Comparison of ENCODE assay signal across 23 mouse cellular contexts in genomic region chr5:142709436-142709835, GRCm38 (mm10). TPM values are rescaled to one million over a fixed set of nuclear protein-coding genes. Genes with fewer than 3 reads are reported as not detected.
DNase-seq lines count a peak whose midpoint lies in the region; ATAC-seq and TF ChIP-seq lines count a peak whose summit lies in the region.
"Had no signal": no experiment of that assay in that cellular context is flagged by ENCODE, and none has a peak within 500 bp of the region (broad histone marks: within the 10 kb centered on the region; RNA-seq: fewer than 3 reads in every experiment).

No protein-coding gene starts in this region.

- no peak overlapping the region for H3K4me3 ChIP-seq in lung, embryonic 16.5 days (ENCODE audit: low read length)
- H3K4me3 ChIP-seq in lung, postnatal 0 days (ENCODE audit: low read depth, low read length): no peak overlapping the region
- no peak overlapping the region for H3K4me3 ChIP-seq in CH12.LX (replicated peaks in 1 of 3; ENCODE audit: low read depth in 2 of 3, low read length in 2 of 3, poor library complexity in 1 of 3)

- no peak overlapping the region for H3K9ac ChIP-seq in lung, embryonic 16.5 days (ENCODE audit: low read length)
- no peak overlapping the region for H3K9ac ChIP-seq in lung, postnatal 0 days (replicated peaks; ENCODE audit: low read depth)
- no peak overlapping the region for H3K9ac ChIP-seq in CH12.LX (ENCODE audit: insufficient read depth, low read depth)

- H3K27ac ChIP-seq in lung, embryonic 16.5 days (ENCODE audit: low read length): no peak overlapping the region
- no peak overlapping the region for H3K27ac ChIP-seq in lung, postnatal 0 days (ENCODE audit: low read length)
- H3K27ac ChIP-seq in CH12.LX (ENCODE audit: insufficient read depth, low read depth): no peak overlapping the region

- no peaks in the 10 kb centered on the region for H3K27me3 ChIP-seq in lung, embryonic 16.5 days (ENCODE audit: control insufficient read depth, insufficient read depth, low read depth, low read length)
- H3K27me3 ChIP-seq in lung, postnatal 0 days (replicated peaks; ENCODE audit: insufficient read depth, low read length): no peaks in the 10 kb centered on the region
- H3K27me3 ChIP-seq in CH12.LX (replicated peaks): peaks cover 38% of the 10 kb centered on the region
- H3K27me3 ChIP-seq: Patski had no signal

- 0 out of 2 replicates have a peak, but pooled peaks have one; percentile 17 for ATAC-seq in lung, embryonic 16.5 days (ENCODE audit: low read depth)
- ATAC-seq in lung, postnatal 0 days: peak; percentile 56
- ATAC-seq: activated CD4-positive, CD25-positive, alpha-beta regulatory T cell, adult 4 months; CD4-positive, CD25-positive, alpha-beta regulatory T cell, adult 4 months; Patski had no signal

- no peak for TF ChIP-seq RAD21 in CH12.LX (IDR thresholded peaks at IDR 0.05; ENCODE audit: low read depth, low read length)

- H3K9me3 ChIP-seq in lung, embryonic 16.5 days (ENCODE audit: control insufficient read depth, low read length): no peaks in the 10 kb centered on the region
- no peaks in the 10 kb centered on the region for H3K9me3 ChIP-seq in lung, postnatal 0 days (ENCODE audit: low read length)
- peaks cover 16% of the 10 kb centered on the region for H3K9me3 ChIP-seq in CH12.LX (replicated peaks; ENCODE audit: low read length)

- dilution Hi-C loops in CH12.LX (cut with MboI; ENCODE audit: extremely low pct_ligation_motif_present, extremely low pct_unique_long_range_greater_than_20kb, low sequenced_read_pairs): no loop called here

- no peak for TF ChIP-seq CTCF in lung, postnatal 0 days (IDR thresholded peaks at IDR 0.05)
- TF ChIP-seq CTCF in CH12.LX (conservative IDR thresholded peaks at IDR 0.05 in 1 of 2, IDR thresholded peaks at IDR 0.05 in 1 of 2; ENCODE audit: low read depth in 2 of 2, low read length in 2 of 2): no peak

- peak; percentile 76 for DNase-seq in heart, adult 11 months
- DNase-seq in heart, postnatal 4 days: no peak
- no peak for DNase-seq in lung, postnatal 14 days
- DNase-seq in lung, postnatal 0 days (ENCODE audit: low spot score): peak; percentile 33
- DNase-seq in lung, adult 18-20 months: no peak
- no peak for DNase-seq in CH12.LX (ENCODE audit: extremely low read depth)
- no peak for DNase-seq in left cerebral cortex, postnatal 36 days (ENCODE audit: low spot score in 2 of 2)
- DNase-seq: adrenal gland, adult 2 months; adrenal gland, adult 8-10 months; adrenal gland, postnatal 10 days; adrenal gland, postnatal 14 days; adrenal gland, postnatal 25 days; adrenal gland, postnatal 36 days; B cell, adult 2 months; cerebellum, adult 11 months; cerebellum, adult 11-12 months; cerebellum, adult 18-20 months had no signal

- WGBS in lung, embryonic 16.5 days: 67% methylated on average over 7 of the region's 7 CpGs
- WGBS in lung, postnatal 0 days: 45% methylated on average over 7 of the region's 7 CpGs

- H3K4me2 ChIP-seq in lung, embryonic 16.5 days (ENCODE audit: low read depth, low read length): no peak overlapping the region
- no peak overlapping the region for H3K4me2 ChIP-seq in lung, postnatal 0 days (replicated peaks; ENCODE audit: low read depth, low read length)
- no peak overlapping the region for H3K4me2 ChIP-seq in CH12.LX (ENCODE audit: insufficient read depth, low read depth, poor library complexity, severe bottlenecking)

- in situ Hi-C loops in CH12.LX (cut with MboI; ENCODE audit: low pct_ligation_motif_present, low pct_unique_long_range_greater_than_20kb, low sequenced_read_pairs): loop anchor here (25.0 kb wide), 1 partner anchor 122 kb away; no protein-coding TSS in a partner anchor

- no peak for TF ChIP-seq POLR2A in CH12.LX (IDR thresholded peaks at IDR 0.05; ENCODE audit: low read depth, low read length)

- no peaks in the 10 kb centered on the region for H3K36me3 ChIP-seq in lung, embryonic 16.5 days (ENCODE audit: control insufficient read depth, insufficient read depth, low read length)
- H3K36me3 ChIP-seq in lung, postnatal 0 days (ENCODE audit: insufficient read depth, low read length): no peaks in the 10 kb centered on the region
- no peaks in the 10 kb centered on the region for H3K36me3 ChIP-seq in CH12.LX (replicated peaks in 1 of 2; ENCODE audit: control insufficient read depth in 1 of 2, insufficient read depth in 1 of 2, low read length in 1 of 2)
- H3K36me3 ChIP-seq: G1E had no signal

- no peaks in the 10 kb centered on the region for H3K79me2 ChIP-seq in CH12.LX (replicated peaks; ENCODE audit: control insufficient read depth, extremely low read depth, insufficient read depth, poor library complexity, severe bottlenecking)

- H3K4me1 ChIP-seq in lung, embryonic 16.5 days (replicated peaks; ENCODE audit: control insufficient read depth, insufficient read depth, low read length): no peaks in the 10 kb centered on the region
- H3K4me1 ChIP-seq in lung, postnatal 0 days (ENCODE audit: insufficient read depth, low read depth, low read length): no peaks in the 10 kb centered on the region
- no peaks in the 10 kb centered on the region for H3K4me1 ChIP-seq in CH12.LX (ENCODE audit: control insufficient read depth in 1 of 2, insufficient read depth in 2 of 2)

- intact Hi-C loops in left cerebral cortex, postnatal 36 days (cut with DNase I): loop anchor here (10.0 kb wide), 1 partner anchor 215 kb away; no protein-coding TSS in a partner anchor

- no peak for TF ChIP-seq EP300 in lung, postnatal 0 days (IDR thresholded peaks at IDR 0.05)
- no peak for TF ChIP-seq EP300 in CH12.LX (IDR thresholded peaks at IDR 0.05; ENCODE audit: low read length)

TF ChIP-seq in CH12.LX, 34 proteins besides CTCF, POLR2A, EP300 and RAD21:
- TF ChIP-seq USF2 (conservative IDR thresholded peaks at IDR 0.05; ENCODE audit: low read depth, low read length) (0 out of 2 replicates have a peak, but pooled peaks have one; percentile 20), SMC3 (IDR thresholded peaks at IDR 0.05; ENCODE audit: low read depth, low read length) (no peak), USF1 (IDR thresholded peaks at IDR 0.05; ENCODE audit: low read depth, low read length) (peak; percentile 12), CHD2 (IDR thresholded peaks at IDR 0.05; ENCODE audit: low read length) (no peak), NELFE (IDR thresholded peaks at IDR 0.05; ENCODE audit: low read depth, low read length) (no peak), CHD1 (IDR thresholded peaks at IDR 0.05; ENCODE audit: low read depth, low read length) (no peak), MYC (IDR thresholded peaks at IDR 0.05; ENCODE audit: low read depth, low read length) (no peak), HCFC1 (IDR thresholded peaks at IDR 0.05; ENCODE audit: low read depth, low read length) (no peak), BHLHE40 (IDR thresholded peaks at IDR 0.05; ENCODE audit: low read depth, low read length) (peak; percentile 39; the same call in 1 of the 2 replicates), ETS1 (conservative IDR thresholded peaks at IDR 0.05; ENCODE audit: low read depth, low read length) (no peak)
TF ChIP-seq in CH12.LX: peak in this region for 3.

RNA-seq across cellular contexts. Expression of gene Slc29a4, which starts 17.1 kb away (rescaled TPM):
- total RNA-seq in heart, postnatal 4 days (2021): 1 to 10 TPM in 1 of 2 experiments, under 1 TPM in 1; 0.92 to 1.8 TPM
- 4.8 and 5.7 TPM in 2 replicates for polyA plus RNA-seq in lung, embryonic 16.5 days (2015; fragmentation: Nextera tagmentation; extraction: Ambion mirVana)
- 2.3 TPM in 2 replicates for polyA plus RNA-seq in lung, postnatal 0 days (2015; fragmentation: Nextera tagmentation; extraction: Ambion mirVana)
- total RNA-seq in CH12.LX (2012; rRNA removed) (not detected in 2 replicates), CH12.LX (2014; rRNA removed) (not detected in 2 replicates)
- not detected in 2 replicates for polyA plus RNA-seq in CH12.LX (2012; ENCODE audit: insufficient read length, low read depth)
- total RNA-seq in left cerebral cortex, postnatal 36 days (2021): 10 to 100 TPM in 1 of 2 experiments, 1 to 10 TPM in 1; 8.9 to 17.0 TPM
- total RNA-seq: MEL had no signal
- polyA plus RNA-seq: G1E had no signal

Comparison
In these comparisons a context has a peak if more than half of its experiments do, and no peak if none do; other contexts are left out.
1. DNase-seq: peak in heart, adult 11 months (single experiment) and lung, postnatal 0 days (single experiment); none in heart, postnatal 4 days (single experiment), lung, postnatal 14 days (single experiment), lung, adult 18-20 months (0 of 2), CH12.LX (single experiment) and left cerebral cortex, postnatal 36 days (0 of 2).